Mouse (Mus musculus) heart, embryonic 13.5 days (tissue): ENCODE measurements around the gene Kif26a. TPM values are rescaled to one million over a fixed set of nuclear protein-coding genes. Genes with fewer than 3 reads are reported as not detected.

Experiments used
- ATAC-seq: fragments of 200-750 bp; cut with Nextera tagmentation; 2 replicates; pipeline ENCODE4 v1.8.0; 2017; ENCODE audit warnings: moderate TSS enrichment; ENCODE audit not compliant: insufficient number of reproducible peaks, low FRiP score, low TSS enrichment; ENCODE audit errors: extremely low read depth
- H3K27ac ChIP-seq: fragments of 300-500 bp; sonication (generic); replicated peaks from 2 replicates; pipeline ENCODE4 v1.5.1; 2015; ENCODE audit warnings: moderate library complexity, mild to moderate bottlenecking, inconsistent platforms
- H3K27me3 ChIP-seq: fragments of 300-500 bp; sonication (generic); replicated peaks from 2 replicates; pipeline ENCODE4 v1.6.1; 2015; ENCODE audit warnings: mild to moderate bottlenecking, inconsistent platforms
- H3K36me3 ChIP-seq: fragments of 300-500 bp; sonication (generic); 2 replicates; pipeline ENCODE4 v1.6.1; 2015; ENCODE audit warnings: mild to moderate bottlenecking, inconsistent platforms
- H3K4me1 ChIP-seq: fragments of 300-500 bp; sonication (generic); 2 replicates; pipeline ENCODE4 v1.6.1; 2015; ENCODE audit warnings: inconsistent platforms
- H3K4me2 ChIP-seq: fragments of 300-500 bp; sonication (generic); 2 replicates; pipeline ENCODE4 v1.6.1; 2015; ENCODE audit warnings: inconsistent platforms, mild to moderate bottlenecking, moderate library complexity
- H3K4me3 ChIP-seq: fragments of 300-500 bp; sonication (generic); 2 replicates; pipeline ENCODE4 v1.5.1; 2015; ENCODE audit warnings: moderate library complexity, mild to moderate bottlenecking, inconsistent platforms
- H3K9ac ChIP-seq: fragments of 300-500 bp; sonication (generic); 2 replicates; pipeline ENCODE4 v1.6.1; 2015; ENCODE audit warnings: inconsistent platforms, mild to moderate bottlenecking, moderate library complexity
- H3K9me3 ChIP-seq: fragments of 300-500 bp; sonication (generic); 2 replicates; pipeline ENCODE4 v1.6.1; 2016; ENCODE audit warnings: inconsistent platforms
- WGBS: fragments of 180-500 bp; shearing (Covaris S2); methylation state at CpG from one replicate; pipeline ENCODE4 v1.1.7; 2015; ENCODE audit warnings: mixed read lengths; 5-methylcytosine and 5-hydroxymethylcytosine counted together
- microRNA counts: library from miRNA; unstranded; fragments of <30 nt; microRNA quantifications from one replicate; lab custom pipeline; 2016
- microRNA-seq: library from miRNA; unstranded; fragments of <30 nt; microRNA quantifications from one replicate; pipeline ENCODE4, GENCODE M21; 2016
- polyA plus RNA-seq: library from polyadenylated mRNA; unstranded; fragments of >200 nt; fragmentation: Nextera tagmentation; extraction: Ambion mirVana; gene quantifications from 2 replicates; pipeline ENCODE4 v1.2.1, GENCODE M21; 2015

Kif26a gene
- polyA plus RNA-seq, 1 experiment from 2014 or later: 1.6 TPM

DNA sequence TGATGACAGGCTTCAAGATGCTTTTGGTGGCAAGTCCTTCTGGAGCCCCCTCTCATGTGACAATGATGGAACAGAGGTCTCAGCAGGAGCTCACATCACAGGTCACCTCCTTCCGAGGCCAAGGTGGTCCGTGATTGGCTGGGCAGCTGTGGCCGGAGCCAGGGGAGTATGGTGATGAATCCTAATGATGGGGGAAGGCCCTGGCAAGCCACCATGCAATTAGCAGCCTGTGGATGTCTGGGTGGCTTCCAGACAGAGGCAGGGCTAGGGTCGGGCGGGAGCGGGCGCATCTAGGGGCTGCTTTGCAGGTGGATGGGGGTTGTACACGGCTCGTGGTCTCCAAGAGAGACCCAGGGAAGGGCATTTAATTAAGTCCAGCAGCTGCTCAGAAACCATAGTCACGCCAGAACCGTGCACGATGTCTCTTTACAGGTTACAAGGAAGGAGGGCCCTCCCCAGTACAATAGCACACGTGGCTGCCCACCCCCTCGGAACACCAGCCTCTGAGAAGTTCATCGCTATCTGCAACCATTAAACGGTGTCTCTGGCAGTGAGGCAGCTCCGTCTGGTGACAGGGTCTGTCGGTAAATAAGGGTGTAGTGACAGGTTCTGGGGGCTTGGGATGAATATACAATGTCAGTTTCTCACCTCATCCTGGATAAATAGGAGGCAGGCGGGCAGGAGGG is 75.9 kb downstream of the Kif26a start:
- no peak overlapping the region for H3K4me3 ChIP-seq
- no peaks in the 10 kb centered on the region for H3K9me3 ChIP-seq
- ATAC-seq: no peak
- H3K27me3 ChIP-seq: peaks cover 20% of the 10 kb centered on the region
- no peak overlapping the region for H3K4me2 ChIP-seq
- no peak overlapping the region for H3K27ac ChIP-seq
- H3K9ac ChIP-seq: peak overlapping the region; percentile 15; the same call in 1 of the 2 replicates
- WGBS: 33% methylated on average over 19 of the region's 19 CpGs
- no peaks in the 10 kb centered on the region for H3K36me3 ChIP-seq
- peaks cover 41% of the 10 kb centered on the region for H3K4me1 ChIP-seq

DNA sequence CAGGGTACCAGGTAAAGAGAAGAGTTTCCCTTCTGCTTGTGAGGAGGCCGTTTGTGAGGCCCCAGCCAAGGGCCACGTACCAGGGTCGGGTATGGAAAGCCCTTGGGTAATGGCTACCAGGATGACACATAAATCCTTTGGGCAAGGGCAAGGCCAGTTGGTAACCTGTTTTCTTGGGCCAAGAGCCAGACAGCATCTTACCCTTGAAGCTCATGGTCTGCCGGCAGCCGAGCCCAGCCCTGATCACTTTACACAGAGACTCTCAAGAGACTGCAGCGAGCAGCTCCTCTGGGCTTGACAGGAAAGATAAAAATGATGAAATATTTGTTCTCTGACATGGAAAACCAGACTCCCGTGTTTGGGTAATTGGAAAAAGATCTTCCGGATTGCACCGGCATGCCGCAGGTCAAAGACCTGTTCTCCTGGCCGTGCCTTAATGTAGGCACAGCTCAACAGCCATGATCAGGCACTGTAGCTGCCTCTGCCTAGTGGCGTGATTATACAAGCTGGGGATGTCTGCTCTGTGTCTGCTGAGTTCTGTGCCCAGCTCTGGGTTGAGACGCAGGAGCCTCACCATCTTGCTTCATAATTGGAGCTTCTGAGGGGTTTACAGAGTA is 77.8 kb downstream of the Kif26a start:
- ATAC-seq: no peak
- 51% methylated on average over 13 of the region's 13 CpGs for WGBS
- Histone ChIP-seq H3K4me2 (no peak overlapping the region), H3K9me3 (no peaks in the 10 kb centered on the region), H3K27me3 (peaks cover 20% of the 10 kb centered on the region), H3K4me3 (no peak overlapping the region), H3K9ac (no peak overlapping the region), H3K4me1 (peaks cover 23% of the 10 kb centered on the region), H3K27ac (no peak overlapping the region), H3K36me3 (no peaks in the 10 kb centered on the region)

DNA sequence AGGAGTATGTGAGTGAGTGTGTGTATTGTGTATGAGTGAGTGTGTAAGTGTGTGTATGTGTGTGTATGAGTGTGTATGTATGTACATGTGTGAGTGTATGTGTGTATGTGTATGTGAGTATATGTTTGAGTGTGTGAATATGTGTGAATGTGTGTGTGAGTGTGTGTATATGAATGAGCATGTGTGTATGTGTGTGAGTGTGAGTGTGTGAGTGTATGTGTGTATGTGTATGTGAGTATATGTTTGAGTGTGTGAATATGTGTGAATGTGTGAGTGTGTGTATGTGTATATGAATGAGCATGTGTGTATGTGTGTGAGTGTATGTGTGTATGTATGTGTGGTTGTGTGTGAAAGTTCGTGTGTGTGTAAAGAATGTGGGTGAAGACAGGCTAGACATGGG is 80.2 kb downstream of the Kif26a start:
- H3K4me3 ChIP-seq: no peak overlapping the region
- 64% methylated on average over 1 of the region's 1 CpGs for WGBS
- H3K9ac ChIP-seq: no peak overlapping the region
- H3K9me3 ChIP-seq: no peaks in the 10 kb centered on the region
- H3K27ac ChIP-seq: no peak overlapping the region
- H3K4me1 ChIP-seq: peaks cover 20% of the 10 kb centered on the region
- peaks cover 20% of the 10 kb centered on the region for H3K27me3 ChIP-seq
- no peak for ATAC-seq
- no peaks in the 10 kb centered on the region for H3K36me3 ChIP-seq
- H3K4me2 ChIP-seq: no peak overlapping the region

DNA sequence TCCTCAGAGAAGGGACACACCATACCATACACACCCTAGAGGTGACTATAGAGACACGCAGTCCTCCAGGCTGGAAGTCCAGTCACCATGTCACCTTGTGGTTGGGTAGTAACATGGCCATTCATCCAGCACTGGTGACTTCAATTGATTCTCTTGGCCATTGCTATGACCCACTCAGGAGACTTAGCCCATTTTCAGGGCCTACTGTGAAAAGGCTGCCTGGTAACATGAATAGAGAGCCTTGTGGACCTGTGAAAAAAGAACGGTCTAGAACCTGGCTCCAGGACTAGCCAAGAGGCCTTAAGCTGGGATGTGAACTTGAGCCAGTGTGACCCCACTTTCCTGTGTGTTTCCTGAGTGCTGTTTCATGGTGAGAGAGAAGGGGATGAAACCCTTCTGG is 80.6 kb downstream of the Kif26a start:
- peaks cover 16% of the 10 kb centered on the region for H3K4me1 ChIP-seq
- no peak overlapping the region for H3K9ac ChIP-seq
- 86% methylated on average over 2 of the region's 2 CpGs for WGBS
- H3K4me3 ChIP-seq: no peak overlapping the region
- no peak overlapping the region for H3K27ac ChIP-seq
- no peaks in the 10 kb centered on the region for H3K36me3 ChIP-seq
- ATAC-seq: no peak
- peaks cover 19% of the 10 kb centered on the region for H3K27me3 ChIP-seq
- H3K9me3 ChIP-seq: no peaks in the 10 kb centered on the region
- no peak overlapping the region for H3K4me2 ChIP-seq

DNA sequence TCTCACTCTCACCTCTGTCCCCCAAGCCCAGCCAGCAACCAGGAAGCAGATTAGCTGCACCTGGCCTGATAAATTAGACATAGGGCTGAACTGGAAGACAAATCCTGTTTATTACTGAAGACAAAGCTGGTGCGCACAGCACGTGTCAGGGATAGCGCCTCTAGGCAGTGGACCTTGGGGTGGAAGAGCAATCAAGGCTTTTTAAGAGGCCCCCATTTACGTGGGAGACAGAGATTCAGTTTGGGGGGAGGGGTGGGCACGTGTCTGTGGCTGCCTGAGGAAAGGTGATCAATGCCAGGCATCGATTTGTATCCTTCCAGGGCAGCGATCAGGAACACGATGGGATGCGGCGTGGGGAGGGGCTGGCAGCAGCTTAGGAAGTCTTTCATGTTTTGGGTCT is 83.1 kb downstream of the Kif26a start:
- no peak overlapping the region for H3K27ac ChIP-seq
- no peak overlapping the region for H3K4me2 ChIP-seq
- H3K4me3 ChIP-seq: no peak overlapping the region
- WGBS: 64% methylated on average over 10 of the region's 10 CpGs
- H3K27me3 ChIP-seq: no peaks in the 10 kb centered on the region; the same call in none of the 2 replicates
- peaks cover 7% of the 10 kb centered on the region for H3K4me1 ChIP-seq
- no peaks in the 10 kb centered on the region for H3K9me3 ChIP-seq
- H3K36me3 ChIP-seq: no peaks in the 10 kb centered on the region
- no peak for ATAC-seq
- H3K9ac ChIP-seq: no peak overlapping the region

DNA sequence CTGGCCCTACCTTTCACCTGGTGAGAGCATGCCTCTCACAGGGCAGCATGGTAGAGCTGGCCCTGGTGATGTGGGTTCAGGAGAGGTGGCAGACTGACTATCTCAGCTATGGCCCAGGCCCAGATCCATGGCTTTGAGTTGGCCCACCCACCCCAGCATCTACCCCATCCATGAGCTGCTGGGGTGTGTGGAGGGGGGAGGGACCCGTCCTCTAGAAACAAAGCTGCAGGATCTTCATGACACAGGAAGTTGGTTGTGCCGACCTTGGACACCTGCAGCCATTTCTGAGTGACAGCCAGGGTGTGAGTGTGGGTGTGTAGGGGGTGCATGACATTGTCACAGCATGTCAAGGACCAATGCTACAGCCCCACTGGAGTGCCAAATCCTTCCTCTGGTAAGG is 84.2 kb downstream of the Kif26a start:
- Histone ChIP-seq H3K4me1 (peaks cover 7% of the 10 kb centered on the region), H3K27ac (no peak overlapping the region), H3K36me3 (no peaks in the 10 kb centered on the region), H3K4me2 (no peak overlapping the region), H3K9ac (no peak overlapping the region), H3K4me3 (no peak overlapping the region), H3K27me3 (no peaks in the 10 kb centered on the region; the same call in none of the 2 replicates), H3K9me3 (no peaks in the 10 kb centered on the region)
- no peak for ATAC-seq
- 55% methylated on average over 2 of the region's 2 CpGs for WGBS

MicroRNAs encoded within 50 kb of the gene (microRNA counts, 519-probe panel; counts per million panel counts)
- 209 counts per million, percentile 61 among the panel's probes with 10 or more counts for microRNA mmu-miR-203 (lab: Ali Mortazavi, UCI)

Small RNAs within 50 kb of the gene (microRNA-seq; reads per million reads assigned to microRNA genes)
- gene Mir203 (406 reads per million, percentile 72 among the genes with 10 or more reads in this experiment), gene Mir3073a (not detected), gene Mir3073b (not detected)

Other genes starting within 250 kb of the Kif26a start
- gene Ppp1r13b, start 238.1 kb upstream of the Kif26a start, polyA plus RNA-seq: 12.4 and 12.5 TPM in 2 replicates
- 1,511 and 1,650 TPM in 2 replicates for gene Atp5mpl, start 179.2 kb upstream of the Kif26a start, polyA plus RNA-seq
- gene Tdrd9, start 174.6 kb upstream of the Kif26a start, polyA plus RNA-seq: 0.07 and 0.19 TPM in 2 replicates
- 0.59 and 0.95 TPM in 2 replicates for gene Rd3l, start 164.9 kb upstream of the Kif26a start, polyA plus RNA-seq
- gene Aspg, start 39.5 kb upstream of the Kif26a start, polyA plus RNA-seq: 0.38 and 1.1 TPM in 2 replicates